Mouse (Mus musculus) liver, embryonic 13.5 days (tissue): ENCODE measurements at regions not wholly inside any gene's neighbourhood (a gene's known extent, or its start where the extent isn't known, plus 50 kb on each side); places are given as distances from the start of the nearest gene placed in this dataset.

Experiments
- ATAC-seq: fragments of 200-750 bp; cut with Nextera tagmentation; 2 replicates; pipeline ENCODE4 v1.8.0; 2017; ENCODE audit warnings: low read depth, mild to moderate bottlenecking, moderate number of reproducible peaks, moderate library complexity
- DNase-seq: peaks from one replicate; pipeline ENCODE4 v3.0.0; 2022
- H3K27ac ChIP-seq: fragments of 300-500 bp; sonication (generic); 2 replicates; pipeline ENCODE4 v1.5.1; 2015; ENCODE audit warnings: moderate library complexity, mild to moderate bottlenecking, inconsistent platforms
- H3K27me3 ChIP-seq: fragments of 300-500 bp; sonication (generic); 2 replicates; pipeline ENCODE4 v1.6.1; 2015; ENCODE audit warnings: mild to moderate bottlenecking, inconsistent platforms
- H3K36me3 ChIP-seq: fragments of 300-500 bp; sonication (generic); 2 replicates; pipeline ENCODE4 v1.6.1; 2015; ENCODE audit warnings: mild to moderate bottlenecking, inconsistent platforms
- H3K4me1 ChIP-seq: fragments of 300-500 bp; sonication (generic); replicated peaks from 2 replicates; pipeline ENCODE4 v1.6.1; 2015; ENCODE audit warnings: inconsistent platforms
- H3K4me2 ChIP-seq: fragments of 300-500 bp; sonication (generic); 2 replicates; pipeline ENCODE4 v1.6.1; 2015; ENCODE audit warnings: inconsistent platforms, mild to moderate bottlenecking, moderate library complexity
- H3K4me3 ChIP-seq: fragments of 300-500 bp; sonication (generic); replicated peaks from 2 replicates; pipeline ENCODE4 v1.5.1; 2015; ENCODE audit warnings: mild to moderate bottlenecking, inconsistent platforms
- H3K9ac ChIP-seq: fragments of 300-500 bp; sonication (generic); 2 replicates; pipeline ENCODE4 v1.6.1; 2015; ENCODE audit warnings: mild to moderate bottlenecking, inconsistent platforms
- H3K9me3 ChIP-seq: fragments of 300-500 bp; sonication (generic); replicated peaks from 2 replicates; pipeline ENCODE4 v1.6.1; 2016; ENCODE audit warnings: inconsistent platforms
- WGBS: fragments of 180-500 bp; shearing (Covaris S2); methylation state at CpG from one replicate; pipeline ENCODE4 v1.1.7; 2015; ENCODE audit not compliant: insufficient replicate concordance; 5-methylcytosine and 5-hydroxymethylcytosine counted together

DNA sequence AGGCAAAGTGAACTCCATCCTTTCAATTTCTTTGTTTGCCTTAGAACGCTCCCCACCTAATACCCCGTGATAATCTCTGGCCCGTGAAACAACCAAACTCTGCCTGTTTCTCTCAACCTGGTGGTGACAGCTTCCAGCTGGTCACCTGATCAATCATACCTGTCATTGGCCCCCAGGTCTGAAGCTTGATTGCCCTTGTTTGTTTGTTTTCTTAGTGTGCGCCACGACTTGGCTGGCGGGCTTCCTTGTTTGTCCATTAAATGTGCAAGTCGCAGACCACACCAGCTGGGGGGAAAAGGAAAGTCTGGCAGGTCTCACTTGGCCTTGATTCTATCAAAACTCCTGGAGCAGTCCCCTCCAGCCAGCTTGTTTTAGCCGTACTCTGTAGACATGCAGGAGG, 666.1 kb downstream of the Kcnj2 start:
- ATAC-seq, result no peak
- no peaks in the 10 kb centered on the region for H3K9me3 ChIP-seq
- no peaks in the 10 kb centered on the region for H3K36me3 ChIP-seq
- H3K4me2 ChIP-seq, result no peak overlapping the region
- H3K27ac ChIP-seq, result no peak overlapping the region
- H3K4me3 ChIP-seq, result no peak overlapping the region
- no peaks in the 10 kb centered on the region for H3K4me1 ChIP-seq
- no peak for DNase-seq
- WGBS, result 63% methylated on average over 8 of the region's 8 CpGs
- no peak overlapping the region for H3K9ac ChIP-seq
- no peaks in the 10 kb centered on the region for H3K27me3 ChIP-seq

DNA sequence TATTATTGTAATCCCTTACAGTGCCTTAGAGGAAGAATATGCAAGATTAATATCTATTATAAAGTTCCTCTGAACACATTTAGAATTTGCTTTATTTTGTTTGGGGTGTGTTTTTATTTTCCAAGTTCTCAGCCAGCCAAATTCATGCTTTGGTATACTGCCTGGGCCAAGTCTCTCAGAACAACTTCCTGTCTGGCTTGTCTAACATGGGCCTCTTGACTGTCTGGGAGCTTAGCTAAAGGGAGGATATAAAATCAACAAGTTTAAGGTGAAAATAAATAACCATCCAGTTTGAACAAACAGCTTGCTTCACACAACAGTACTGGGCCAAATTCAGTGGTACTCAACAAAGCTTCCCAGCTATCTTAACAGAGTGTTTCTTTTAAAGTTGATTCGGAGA, 669.5 kb downstream of the Kcnj2 start:
- no peak for ATAC-seq
- H3K36me3 ChIP-seq, result no peaks in the 10 kb centered on the region
- no peak overlapping the region for H3K4me2 ChIP-seq
- no peaks in the 10 kb centered on the region for H3K27me3 ChIP-seq
- H3K4me1 ChIP-seq, result no peaks in the 10 kb centered on the region
- no peak overlapping the region for H3K4me3 ChIP-seq
- WGBS, result 70% methylated on average over 1 of the region's 1 CpGs
- DNase-seq, result no peak
- no peaks in the 10 kb centered on the region for H3K9me3 ChIP-seq
- H3K9ac ChIP-seq, result no peak overlapping the region
- no peak overlapping the region for H3K27ac ChIP-seq

DNA sequence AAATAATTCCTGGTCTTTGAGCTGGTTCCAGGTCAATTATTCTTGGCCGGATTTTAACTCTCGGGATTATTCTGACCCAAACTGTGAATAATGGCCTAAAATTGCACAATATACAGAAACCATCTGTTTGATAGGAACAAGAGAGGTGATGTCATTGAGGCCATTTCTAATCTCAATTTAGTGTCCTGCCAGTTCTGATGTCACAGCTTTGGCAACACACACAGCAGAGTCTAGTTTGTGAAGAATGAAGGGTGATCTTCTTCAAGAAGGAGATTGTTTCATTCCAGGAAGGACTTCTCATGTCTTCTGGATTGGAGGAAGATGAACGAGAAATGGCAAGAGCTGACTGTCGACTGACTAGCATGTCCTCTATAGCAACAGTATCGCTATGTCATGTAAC, 670.0 kb downstream of the Kcnj2 start:
- no peaks in the 10 kb centered on the region for H3K27me3 ChIP-seq
- no peaks in the 10 kb centered on the region for H3K36me3 ChIP-seq
- no peak overlapping the region for H3K4me2 ChIP-seq
- ATAC-seq, result no peak
- DNase-seq, result no peak
- no peak overlapping the region for H3K4me3 ChIP-seq
- no peak overlapping the region for H3K27ac ChIP-seq
- H3K4me1 ChIP-seq, result no peaks in the 10 kb centered on the region
- no peaks in the 10 kb centered on the region for H3K9me3 ChIP-seq
- 69% methylated on average over 5 of the region's 5 CpGs for WGBS
- no peak overlapping the region for H3K9ac ChIP-seq

DNA sequence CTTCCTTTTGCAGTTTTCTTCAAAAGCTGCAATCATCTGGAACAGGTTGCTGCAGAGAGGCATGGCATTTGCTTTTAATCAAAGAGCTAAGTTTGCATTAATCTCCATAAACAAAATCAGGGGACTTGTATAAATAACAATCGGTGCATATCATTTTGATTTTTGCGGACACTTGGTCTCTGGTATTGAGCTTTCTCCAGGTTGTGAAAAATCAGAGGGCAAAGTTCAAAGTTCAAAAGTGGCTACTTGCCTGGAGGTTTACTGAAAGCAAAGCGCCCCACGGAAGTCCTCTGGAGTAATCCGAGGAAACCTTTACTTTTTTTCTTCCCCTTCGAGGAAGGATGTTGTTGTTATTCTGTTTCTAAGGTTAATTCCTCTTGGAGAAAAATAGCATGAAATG, 677.4 kb downstream of the Kcnj2 start:
- Histone ChIP-seq H3K27ac (no peak overlapping the region), H3K27me3 (no peaks in the 10 kb centered on the region), H3K9ac (no peak overlapping the region), H3K4me2 (no peak overlapping the region), H3K36me3 (no peaks in the 10 kb centered on the region), H3K4me3 (no peak overlapping the region), H3K9me3 (no peaks in the 10 kb centered on the region), H3K4me1 (peaks cover 5% of the 10 kb centered on the region; the same call in 1 of the 2 replicates)
- 56% methylated on average over 6 of the region's 6 CpGs for WGBS
- DNase-seq (no peak), ATAC-seq (no peak)

DNA sequence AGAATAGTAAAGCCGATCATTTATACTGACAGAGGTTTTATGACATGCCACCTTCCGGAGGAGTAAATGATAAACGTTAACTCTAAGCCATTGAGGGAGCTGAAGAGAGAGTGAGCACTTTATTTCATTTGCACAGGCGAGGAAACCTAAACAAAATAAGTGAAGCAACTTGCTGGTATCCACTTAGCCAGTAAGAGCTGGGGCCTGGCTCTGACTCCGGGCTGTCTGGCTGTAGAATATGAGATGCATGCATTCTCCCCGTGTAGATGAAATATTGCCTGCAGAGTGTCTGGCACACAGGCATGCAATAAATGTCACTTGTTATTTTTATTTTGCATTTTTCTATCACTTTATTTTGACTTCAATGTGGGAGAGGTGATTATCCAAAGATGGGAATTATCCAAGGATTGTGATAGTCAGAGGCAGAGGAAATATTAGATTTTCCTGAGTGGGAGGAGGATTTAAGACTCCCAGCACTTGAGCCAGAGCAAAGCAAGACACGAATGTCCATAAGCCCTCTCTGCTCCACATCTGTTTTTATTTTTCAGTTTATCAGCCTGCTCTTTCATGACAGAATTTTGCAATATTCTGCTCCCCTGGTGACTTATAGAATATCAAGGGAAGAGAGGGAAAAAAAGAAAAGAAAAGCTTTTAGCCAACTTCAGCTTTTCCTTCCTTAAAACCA, 681.4 kb downstream of the Kcnj2 start:
- WGBS, result 64% methylated on average over 7 of the region's 7 CpGs
- no peaks in the 10 kb centered on the region for H3K27me3 ChIP-seq
- H3K4me1 ChIP-seq, result peaks cover 5% of the 10 kb centered on the region; the same call in 1 of the 2 replicates
- no peak overlapping the region for H3K4me3 ChIP-seq
- no peaks in the 10 kb centered on the region for H3K36me3 ChIP-seq
- H3K27ac ChIP-seq, result no peak overlapping the region
- ATAC-seq, result no peak
- H3K9me3 ChIP-seq, result no peaks in the 10 kb centered on the region
- no peak overlapping the region for H3K9ac ChIP-seq
- H3K4me2 ChIP-seq, result no peak overlapping the region
- DNase-seq, result no peak

DNA sequence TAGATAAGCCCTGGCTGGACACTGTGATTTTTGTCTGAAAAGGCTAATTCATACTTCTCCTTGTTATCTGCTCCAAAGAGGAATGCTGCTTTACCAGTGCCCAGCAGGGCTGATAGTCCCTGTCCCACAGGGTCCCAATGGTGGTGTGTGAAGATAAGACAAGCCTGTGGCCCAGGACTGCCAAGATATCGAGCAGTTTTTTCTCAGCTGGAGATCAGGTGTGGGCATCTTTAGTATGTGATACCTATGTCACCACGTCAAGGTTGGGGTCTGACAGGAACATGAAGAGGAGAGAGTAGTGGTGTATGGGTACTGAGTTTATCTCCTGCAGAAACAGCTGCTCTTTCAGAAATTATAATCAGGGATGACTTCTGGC, 682.0 kb downstream of the Kcnj2 start:
- Histone ChIP-seq H3K27ac (no peak overlapping the region), H3K9ac (no peak overlapping the region), H3K27me3 (no peaks in the 10 kb centered on the region), H3K9me3 (no peaks in the 10 kb centered on the region), H3K36me3 (no peaks in the 10 kb centered on the region), H3K4me1 (peaks cover 5% of the 10 kb centered on the region; the same call in 1 of the 2 replicates), H3K4me3 (no peak overlapping the region), H3K4me2 (no peak overlapping the region)
- 15% methylated on average over 2 of the region's 2 CpGs for WGBS
- ATAC-seq, result peak; percentile 81
- DNase-seq, result peak; percentile 3

DNA sequence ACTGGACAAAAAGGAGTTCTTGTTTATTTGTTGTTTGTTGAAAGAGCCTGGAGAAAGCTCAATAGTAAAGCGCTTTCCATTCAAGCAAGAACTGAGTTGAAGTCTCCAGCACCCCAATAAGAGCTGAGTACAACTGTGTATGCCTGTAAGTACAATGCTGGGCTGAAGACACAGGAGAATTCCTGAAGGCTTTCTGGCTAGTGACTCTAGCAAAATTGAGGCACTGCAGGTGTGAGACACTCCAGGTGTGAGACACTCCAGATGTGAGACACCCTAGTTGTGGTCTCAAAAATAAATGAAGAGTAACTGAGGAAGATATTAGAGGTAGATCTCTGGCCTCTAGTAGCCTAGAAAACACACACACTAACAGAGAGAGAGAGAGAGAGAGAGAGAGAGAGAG, 682.5 kb downstream of the Kcnj2 start:
- no peak for ATAC-seq

DNA sequence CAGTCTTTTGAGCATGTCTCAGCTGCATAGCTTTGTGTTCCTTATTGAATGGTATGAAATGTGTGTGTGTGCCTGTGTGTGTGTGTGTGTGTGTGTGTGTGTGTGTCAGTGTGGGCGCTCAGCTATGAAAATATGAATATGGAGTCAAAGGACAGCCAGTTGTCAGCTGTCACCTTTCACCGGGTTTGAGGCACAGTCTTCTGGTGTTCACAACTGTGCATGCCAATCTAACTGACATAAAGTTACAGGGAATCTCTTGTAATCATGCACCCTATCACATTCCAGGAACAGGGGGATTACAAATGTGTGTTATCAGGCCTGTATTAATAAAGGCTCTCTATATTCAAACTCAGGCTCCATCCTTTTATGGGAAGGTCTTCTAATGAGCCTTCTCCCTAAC, 688.8 kb downstream of the Kcnj2 start:
- Histone ChIP-seq H3K27ac (no peak overlapping the region), H3K36me3 (no peaks in the 10 kb centered on the region), H3K9me3 (no peaks in the 10 kb centered on the region), H3K4me3 (no peak overlapping the region), H3K9ac (no peak overlapping the region), H3K4me2 (no peak overlapping the region), H3K27me3 (no peaks in the 10 kb centered on the region), H3K4me1 (no peaks in the 10 kb centered on the region)
- ATAC-seq (no peak), DNase-seq (no peak)
- WGBS, result 69% methylated on average over 2 of the region's 2 CpGs

More for the DNA sequence above, 682.5 kb downstream of the Kcnj2 start:
- Histone ChIP-seq H3K9ac (no peak overlapping the region), H3K4me1 (peaks cover 5% of the 10 kb centered on the region; the same call in 1 of the 2 replicates), H3K4me2 (no peak overlapping the region), H3K36me3 (no peaks in the 10 kb centered on the region), H3K9me3 (no peaks in the 10 kb centered on the region), H3K4me3 (no peak overlapping the region), H3K27me3 (no peaks in the 10 kb centered on the region), H3K27ac (no peak overlapping the region)
- DNase-seq, result no peak
- WGBS, result 76% methylated on average over 1 of the region's 1 CpGs

DNA sequence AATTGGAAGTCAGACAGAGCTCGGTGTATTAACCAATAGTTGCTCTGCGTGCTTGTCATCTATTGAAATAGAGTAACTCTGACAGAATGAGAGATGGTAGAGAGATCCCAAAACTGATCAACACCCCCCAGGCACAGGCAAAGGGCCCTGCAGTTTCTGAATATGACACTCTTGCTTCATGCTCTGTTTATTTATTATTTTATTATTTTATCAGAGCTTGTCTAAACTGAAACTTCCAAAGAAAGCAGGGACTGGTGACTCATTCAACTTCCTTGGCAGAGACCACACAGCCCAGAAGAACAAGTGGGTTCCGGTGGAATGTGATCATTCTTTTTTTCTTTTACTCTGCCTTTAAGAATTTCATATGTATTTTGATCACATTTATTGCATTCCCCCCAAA, 697.1 kb downstream of the Kcnj2 start:
- 77% methylated on average over 3 of the region's 3 CpGs for WGBS
- no peaks in the 10 kb centered on the region for H3K27me3 ChIP-seq
- no peak overlapping the region for H3K27ac ChIP-seq
- H3K9ac ChIP-seq, result no peak overlapping the region
- no peak overlapping the region for H3K4me2 ChIP-seq
- H3K9me3 ChIP-seq, result no peaks in the 10 kb centered on the region
- H3K4me3 ChIP-seq, result no peak overlapping the region
- H3K4me1 ChIP-seq, result no peaks in the 10 kb centered on the region
- ATAC-seq, result no peak
- H3K36me3 ChIP-seq, result no peaks in the 10 kb centered on the region
- no peak for DNase-seq

DNA sequence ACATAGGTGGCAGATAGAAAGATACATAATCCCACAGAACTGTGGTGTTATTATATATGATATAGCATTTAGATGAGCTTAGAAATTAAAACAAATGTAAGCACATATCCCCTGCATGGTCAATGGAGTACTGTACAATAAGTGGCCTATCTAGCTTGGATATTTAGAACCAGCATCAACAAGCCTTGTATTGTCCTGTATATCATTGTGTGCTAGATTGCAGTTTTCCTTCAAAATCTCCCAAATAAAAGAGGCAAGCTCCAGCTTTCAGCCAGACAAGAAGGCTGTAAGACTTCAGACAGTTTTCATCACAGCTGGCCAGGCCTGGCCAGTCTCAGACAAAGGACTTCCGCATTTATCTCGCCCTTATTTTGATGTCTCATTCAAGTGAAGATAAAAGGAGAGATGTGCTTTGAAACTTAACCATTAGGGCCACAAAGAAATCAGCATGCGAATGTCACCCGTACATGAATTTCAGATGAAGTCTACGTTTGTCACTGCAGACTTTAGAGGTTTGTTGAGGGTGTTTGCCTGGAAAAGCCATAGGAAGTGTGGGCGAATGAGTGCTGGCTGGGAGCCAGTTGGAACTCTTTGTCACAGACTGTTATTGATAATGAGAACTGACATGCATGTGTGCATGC, 700.5 kb downstream of the Kcnj2 start:
- H3K27ac ChIP-seq, result no peak overlapping the region
- no peak overlapping the region for H3K9ac ChIP-seq
- no peaks in the 10 kb centered on the region for H3K4me1 ChIP-seq
- no peak overlapping the region for H3K4me2 ChIP-seq
- H3K36me3 ChIP-seq, result no peaks in the 10 kb centered on the region
- no peaks in the 10 kb centered on the region for H3K27me3 ChIP-seq
- H3K4me3 ChIP-seq, result no peak overlapping the region
- no peaks in the 10 kb centered on the region for H3K9me3 ChIP-seq
- 45% methylated on average over 6 of the region's 6 CpGs for WGBS
- ATAC-seq (no peak), DNase-seq (no peak)

DNA sequence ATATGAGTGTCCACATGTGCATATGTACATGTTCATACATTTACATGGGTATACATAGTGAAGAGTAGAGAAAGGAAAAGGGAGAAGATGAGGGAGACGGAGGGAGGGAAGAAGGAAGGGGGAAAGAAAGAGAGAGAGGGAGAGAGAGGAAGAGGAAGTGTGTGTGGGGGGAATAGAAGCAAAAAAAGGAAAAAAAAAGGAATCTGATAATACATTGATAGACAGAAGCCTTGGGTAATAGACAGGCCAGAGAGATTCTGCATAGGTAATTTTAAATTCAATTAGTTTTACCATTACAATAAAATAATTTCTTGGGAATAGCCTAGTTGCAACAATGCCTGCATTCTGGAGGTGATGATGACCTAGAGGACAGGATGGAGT, 701.0 kb downstream of the Kcnj2 start:
- WGBS, result 52% methylated on average over 1 of the region's 1 CpGs
- no peak overlapping the region for H3K4me3 ChIP-seq
- no peaks in the 10 kb centered on the region for H3K9me3 ChIP-seq
- H3K27ac ChIP-seq, result no peak overlapping the region
- no peaks in the 10 kb centered on the region for H3K36me3 ChIP-seq
- no peaks in the 10 kb centered on the region for H3K27me3 ChIP-seq
- ATAC-seq (no peak), DNase-seq (no peak)
- no peak overlapping the region for H3K9ac ChIP-seq
- no peaks in the 10 kb centered on the region for H3K4me1 ChIP-seq
- H3K4me2 ChIP-seq, result no peak overlapping the region

DNA sequence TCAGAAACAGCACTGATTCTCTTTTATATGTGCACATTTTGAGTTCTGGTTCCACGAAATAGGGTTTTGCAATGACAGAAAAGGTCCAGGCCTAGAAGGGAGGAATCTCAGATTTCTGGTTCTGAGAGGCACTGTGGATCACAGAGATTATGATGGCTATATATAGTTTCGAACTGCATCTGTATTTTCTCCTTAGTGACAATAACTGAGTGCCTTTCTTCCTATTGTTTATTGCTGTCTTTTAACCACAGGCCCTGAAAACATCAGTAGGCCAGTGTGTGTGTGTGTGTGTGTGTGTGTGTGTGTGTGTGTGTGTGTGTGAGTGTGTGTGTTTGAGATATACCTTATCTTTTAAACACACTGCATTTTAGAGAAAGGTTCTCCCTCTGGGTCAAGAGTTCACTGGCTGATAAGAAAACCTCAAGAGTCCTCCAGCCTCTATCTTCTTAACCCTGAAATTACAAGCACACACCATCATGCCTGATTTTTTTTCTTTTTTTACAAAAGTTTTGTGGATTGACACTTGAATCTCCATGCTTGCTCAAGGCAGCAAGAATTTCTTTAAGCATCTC, 708.2 kb downstream of the Kcnj2 start:
- DNase-seq (peak; percentile 13), ATAC-seq (peak; percentile 94)
- H3K4me2 ChIP-seq, result no peak overlapping the region
- H3K9me3 ChIP-seq, result no peaks in the 10 kb centered on the region
- peaks cover 15% of the 10 kb centered on the region for H3K4me1 ChIP-seq
- H3K4me3 ChIP-seq, result no peak overlapping the region
- H3K27ac ChIP-seq, result no peak overlapping the region
- no peaks in the 10 kb centered on the region for H3K36me3 ChIP-seq
- WGBS, result 38% methylated on average over 2 of the region's 2 CpGs
- H3K27me3 ChIP-seq, result no peaks in the 10 kb centered on the region
- no peak overlapping the region for H3K9ac ChIP-seq
